Mouse (Mus musculus): ENCODE data around the gene Sobp. TPM values are rescaled to one million over a fixed set of nuclear protein-coding genes. Genes with fewer than 3 reads are reported as not detected.

The Sobp gene
- polyA plus RNA-seq, 1 experiment: 14.7 TPM

DNA sequence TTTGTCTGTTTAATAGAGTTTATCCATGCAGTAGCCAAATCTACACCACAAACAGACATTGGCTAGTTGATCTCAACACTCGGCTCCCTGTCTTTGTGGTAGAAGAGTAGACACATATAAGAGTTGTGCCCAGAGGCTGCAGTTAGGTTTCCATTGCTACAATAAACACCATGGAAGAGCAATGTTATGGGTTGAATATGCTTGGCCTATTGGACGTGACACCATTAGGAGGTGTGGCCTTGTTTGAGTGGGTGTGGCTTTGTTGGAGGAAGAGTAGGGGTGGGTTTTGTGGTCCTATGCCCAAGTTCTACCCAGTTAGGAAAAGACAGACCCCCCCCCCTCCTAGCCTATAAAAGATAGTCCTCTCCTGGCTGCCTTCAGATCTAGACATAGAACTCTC lies 211.3 kb downstream of the Sobp start:
- TF ChIP-seq POLR2A (IDR thresholded peaks at IDR 0.05; ENCODE audit: borderline replicate concordance, insufficient read depth, low read length): no peak
- no peak for TF ChIP-seq CTCF (IDR thresholded peaks at IDR 0.05; ENCODE audit: borderline replicate concordance, insufficient read depth, low read depth, low read length)
- Histone ChIP-seq H3K4me3 (replicated peaks; ENCODE audit: insufficient read depth, low read depth, low read length) (no peak overlapping the region), H3K4me1 (ENCODE audit: control insufficient read depth, insufficient read depth, low read length) (no peaks in the 10 kb centered on the region), H3K27me3 (ENCODE audit: control insufficient read depth, insufficient read depth, low read length) (no peaks in the 10 kb centered on the region), H3K27ac (ENCODE audit: insufficient read depth, low read length) (no peak overlapping the region)
- WGBS: 98% methylated on average over 2 of the region's 2 CpGs
- DNase-seq: no peak

DNA sequence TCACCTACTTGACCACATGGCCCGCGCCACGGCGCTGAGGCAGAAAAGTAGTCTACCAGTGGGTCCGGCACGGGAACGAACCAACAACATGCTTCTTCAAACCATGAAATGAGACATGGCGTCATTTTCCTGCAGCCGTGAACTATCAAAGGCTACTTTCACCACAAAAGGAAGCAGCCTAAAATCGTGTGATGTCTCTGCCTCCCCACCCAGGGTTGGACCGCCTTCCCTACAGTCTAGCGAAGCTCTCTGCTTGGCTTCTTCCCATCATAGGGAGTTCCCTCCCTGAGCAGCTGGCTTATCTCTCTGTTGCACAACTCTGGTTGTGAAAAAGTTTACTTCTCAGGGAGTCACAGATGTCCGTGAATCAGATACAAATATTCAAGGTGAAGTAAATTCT lies 211.7 kb downstream of the Sobp start:
- WGBS: 89% methylated on average over 13 of the region's 13 CpGs
- Histone ChIP-seq H3K27me3 (ENCODE audit: control insufficient read depth, insufficient read depth, low read length) (no peaks in the 10 kb centered on the region), H3K27ac (ENCODE audit: insufficient read depth, low read length) (no peak overlapping the region), H3K4me3 (replicated peaks; ENCODE audit: insufficient read depth, low read depth, low read length) (no peak overlapping the region), H3K4me1 (ENCODE audit: control insufficient read depth, insufficient read depth, low read length) (no peaks in the 10 kb centered on the region)
- DNase-seq: no peak
- no peak for TF ChIP-seq POLR2A (IDR thresholded peaks at IDR 0.05; ENCODE audit: borderline replicate concordance, insufficient read depth, low read length)
- no peak for TF ChIP-seq CTCF (IDR thresholded peaks at IDR 0.05; ENCODE audit: borderline replicate concordance, insufficient read depth, low read depth, low read length)

- Histone ChIP-seq H3K4me3 (replicated peaks; ENCODE audit: insufficient read depth, low read depth, low read length) (no peak overlapping the region), H3K27me3 (ENCODE audit: control insufficient read depth, insufficient read depth, low read length) (no peaks in the 10 kb centered on the region), H3K27ac (ENCODE audit: insufficient read depth, low read length) (no peak overlapping the region), H3K4me1 (ENCODE audit: control insufficient read depth, insufficient read depth, low read length) (no peaks in the 10 kb centered on the region)
- TF ChIP-seq POLR2A (IDR thresholded peaks at IDR 0.05; ENCODE audit: borderline replicate concordance, insufficient read depth, low read length): no peak
- no peak for TF ChIP-seq CTCF (IDR thresholded peaks at IDR 0.05; ENCODE audit: borderline replicate concordance, insufficient read depth, low read depth, low read length)
- no peak for DNase-seq
- WGBS: 75% methylated on average over 6 of the region's 6 CpGs
Observed at GRCm38 (mm10) chr10:42962181-42962601, 212.1 kb downstream of the Sobp start.

- H3K27me3 ChIP-seq (ENCODE audit: control insufficient read depth, insufficient read depth, low read length): no peaks in the 10 kb centered on the region
- TF ChIP-seq POLR2A (IDR thresholded peaks at IDR 0.05; ENCODE audit: borderline replicate concordance, insufficient read depth, low read length) (no peak), CTCF (IDR thresholded peaks at IDR 0.05; ENCODE audit: borderline replicate concordance, insufficient read depth, low read depth, low read length) (no peak)
- 47% methylated on average over 6 of the region's 6 CpGs for WGBS
- DNase-seq: no peak
- H3K4me1 ChIP-seq (ENCODE audit: control insufficient read depth, insufficient read depth, low read length): no peaks in the 10 kb centered on the region
- no peak overlapping the region for H3K4me3 ChIP-seq (replicated peaks; ENCODE audit: insufficient read depth, low read depth, low read length)
- no peak overlapping the region for H3K27ac ChIP-seq (ENCODE audit: insufficient read depth, low read length)
Observed at GRCm38 (mm10) chr10:42961771-42962170, 212.6 kb downstream of the Sobp start.

GRCm38 (mm10) chr10:42958686-42959085 lies 215.6 kb downstream of the Sobp start:
- no peak overlapping the region for H3K4me3 ChIP-seq (replicated peaks; ENCODE audit: insufficient read depth, low read depth, low read length)
- DNase-seq: no peak
- no peak for TF ChIP-seq CTCF (IDR thresholded peaks at IDR 0.05; ENCODE audit: borderline replicate concordance, insufficient read depth, low read depth, low read length)
- TF ChIP-seq POLR2A (IDR thresholded peaks at IDR 0.05; ENCODE audit: borderline replicate concordance, insufficient read depth, low read length): no peak
- no peak overlapping the region for H3K27ac ChIP-seq (ENCODE audit: insufficient read depth, low read length)
- WGBS: 64% methylated on average over 4 of the region's 4 CpGs
- no peaks in the 10 kb centered on the region for H3K4me1 ChIP-seq (ENCODE audit: control insufficient read depth, insufficient read depth, low read length)
- no peaks in the 10 kb centered on the region for H3K27me3 ChIP-seq (ENCODE audit: control insufficient read depth, insufficient read depth, low read length)

GRCm38 (mm10) chr10:42957881-42958651 lies 216.3 kb downstream of the Sobp start:
- WGBS: 2% methylated on average over 21 of the region's 21 CpGs
- DNase-seq: peak; percentile 57 to 71
- Histone ChIP-seq H3K27ac (ENCODE audit: insufficient read depth, low read length) (no peak overlapping the region), H3K4me3 (replicated peaks; ENCODE audit: insufficient read depth, low read depth, low read length) (peak overlapping the region; percentile 21), H3K27me3 (ENCODE audit: control insufficient read depth, insufficient read depth, low read length) (no peaks in the 10 kb centered on the region), H3K4me1 (ENCODE audit: control insufficient read depth, insufficient read depth, low read length) (no peaks in the 10 kb centered on the region)
- no peak for TF ChIP-seq POLR2A (IDR thresholded peaks at IDR 0.05; ENCODE audit: borderline replicate concordance, insufficient read depth, low read length)
- peak; percentile 81 for TF ChIP-seq CTCF (IDR thresholded peaks at IDR 0.05; ENCODE audit: borderline replicate concordance, insufficient read depth, low read depth, low read length)

DNA sequence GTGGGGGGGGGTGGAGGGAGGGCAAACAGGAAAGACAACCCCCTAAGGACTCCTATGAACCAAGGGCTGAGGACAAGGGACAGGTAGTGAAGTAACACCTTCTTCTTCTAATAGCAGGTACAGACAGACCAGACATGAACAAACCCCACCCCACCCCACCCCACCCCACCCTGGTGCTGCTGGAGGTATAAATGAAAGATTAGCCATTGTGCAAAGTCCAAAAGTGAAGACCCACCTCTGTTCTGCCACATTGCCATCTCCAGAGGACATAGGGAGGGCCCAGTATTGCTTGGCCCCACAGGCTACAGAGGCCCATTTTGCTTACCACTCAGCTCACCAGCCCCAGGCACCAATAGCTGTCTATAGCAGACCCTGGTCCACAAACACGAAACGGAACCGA lies 219.1 kb downstream of the Sobp start:
- H3K4me1 ChIP-seq (ENCODE audit: control insufficient read depth, insufficient read depth, low read length): no peaks in the 10 kb centered on the region
- DNase-seq: no peak
- no peak overlapping the region for H3K27ac ChIP-seq (ENCODE audit: insufficient read depth, low read length)
- WGBS: 96% methylated on average over 3 of the region's 3 CpGs
- no peaks in the 10 kb centered on the region for H3K27me3 ChIP-seq (ENCODE audit: control insufficient read depth, insufficient read depth, low read length)
- no peak for TF ChIP-seq POLR2A (IDR thresholded peaks at IDR 0.05; ENCODE audit: borderline replicate concordance, insufficient read depth, low read length)
- TF ChIP-seq CTCF (IDR thresholded peaks at IDR 0.05; ENCODE audit: borderline replicate concordance, insufficient read depth, low read depth, low read length): no peak
- no peak overlapping the region for H3K4me3 ChIP-seq (replicated peaks; ENCODE audit: insufficient read depth, low read depth, low read length)

- Histone ChIP-seq H3K27ac (ENCODE audit: insufficient read depth, low read length) (no peak overlapping the region), H3K4me3 (replicated peaks; ENCODE audit: insufficient read depth, low read depth, low read length) (no peak overlapping the region), H3K4me1 (ENCODE audit: control insufficient read depth, insufficient read depth, low read length) (no peaks in the 10 kb centered on the region), H3K27me3 (ENCODE audit: control insufficient read depth, insufficient read depth, low read length) (no peaks in the 10 kb centered on the region)
- TF ChIP-seq POLR2A (IDR thresholded peaks at IDR 0.05; ENCODE audit: borderline replicate concordance, insufficient read depth, low read length): no peak
- no peak for TF ChIP-seq CTCF (IDR thresholded peaks at IDR 0.05; ENCODE audit: borderline replicate concordance, insufficient read depth, low read depth, low read length)
- no peak for DNase-seq
- WGBS: 66% methylated on average over 5 of the region's 5 CpGs
Observed at GRCm38 (mm10) chr10:42953601-42954000, 220.7 kb downstream of the Sobp start.

Other genes starting within 250 kb of the Sobp start
- 2.9 and 3.3 TPM in 2 replicates for gene 9030612E09Rik, start 174 bp upstream of the Sobp start, polyA plus RNA-seq (2012; rRNA removed)
- 12.8 and 13.7 TPM in 2 replicates for gene Pdss2, start 47.0 kb upstream of the Sobp start, polyA plus RNA-seq (2012; rRNA removed)

Data from cerebellum, adult 2 months (tissue).